Mouse (Mus musculus): ENCODE measurements at regions not wholly inside any gene's neighbourhood (a gene's known extent, or its start where the extent isn't known, plus 50 kb on each side); places are given as distances from the start of the nearest gene placed in this dataset.
"Not testable (repeated sequence)": the region's sequence is repeated elsewhere in the genome, so short reads cannot be mapped to it uniquely, and the experiment has no call there.

- Histone ChIP-seq H3K9me3 (replicated peaks) (no peaks in the 10 kb centered on the region), H3K4me3 (no peak overlapping the region), H3K27me3 (no peaks in the 10 kb centered on the region), H3K27ac (no peak overlapping the region), H3K4me2 (no peak overlapping the region), H3K36me3 (no peaks in the 10 kb centered on the region), H3K9ac (no peak overlapping the region), H3K4me1 (replicated peaks) (no peaks in the 10 kb centered on the region)
- no peak for ATAC-seq (replicated peaks; ENCODE audit: insufficient number of reproducible peaks, insufficient read depth, low FRiP score, low read depth)
- 85% methylated on average over 4 of the region's 4 CpGs for WGBS
Measured at GRCm38 (mm10) chr1:35913551-35913950, 154.6 kb upstream of the Hs6st1 start.

DNA sequence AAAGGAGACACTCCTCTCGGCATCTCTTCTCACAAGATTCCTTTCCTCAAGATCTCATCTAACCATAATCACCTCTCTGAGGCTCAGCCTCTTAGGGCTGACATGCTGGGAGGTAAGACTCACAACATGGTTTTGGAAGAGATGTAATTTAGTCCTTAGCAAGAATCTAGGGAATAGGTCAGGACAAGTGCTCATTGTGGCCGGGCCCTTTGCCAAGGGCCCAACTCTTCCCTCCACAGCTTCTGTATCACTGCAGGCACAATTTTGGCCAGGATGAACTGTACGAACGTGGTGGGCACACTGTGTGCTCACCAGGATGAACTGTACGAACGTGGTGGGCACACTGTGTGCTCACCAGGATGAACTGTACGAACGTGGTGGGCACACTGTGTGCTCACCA, 154.0 kb upstream of the Hs6st1 start:
- H3K4me2 ChIP-seq; H3K27ac ChIP-seq; H3K9me3 ChIP-seq (replicated peaks); H3K4me3 ChIP-seq; H3K9ac ChIP-seq; ATAC-seq (replicated peaks; ENCODE audit: insufficient number of reproducible peaks, insufficient read depth, low FRiP score, low read depth); H3K36me3 ChIP-seq; H3K27me3 ChIP-seq; H3K4me1 ChIP-seq (replicated peaks): not testable (repeated sequence)
- 83% methylated on average over 8 of the region's 8 CpGs for WGBS

DNA sequence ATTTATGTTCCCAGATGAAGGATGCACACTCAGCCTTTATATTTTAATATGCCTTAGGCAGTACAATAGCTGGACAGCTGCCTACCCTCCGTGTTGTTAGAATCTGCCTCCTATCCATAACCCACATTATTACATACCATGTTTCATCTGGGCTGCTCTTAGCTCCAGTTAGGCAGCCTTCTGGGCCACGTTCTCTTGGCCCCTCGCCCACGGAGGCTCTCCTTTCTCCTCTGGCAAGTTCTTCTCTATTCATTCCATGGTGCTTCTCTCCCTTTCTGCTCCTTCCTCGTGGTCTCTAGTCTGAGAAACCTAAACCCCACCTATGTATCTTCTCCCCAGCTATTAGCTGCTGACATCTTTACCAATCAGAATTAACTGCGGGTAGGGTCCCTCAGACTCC, 152.7 kb upstream of the Hs6st1 start:
- WGBS, result 86% methylated on average over 6 of the region's 6 CpGs

GRCm38 (mm10) chr1:35919840-35920734, 148.1 kb upstream of the Hs6st1 start:
- no peaks in the 10 kb centered on the region for H3K9me3 ChIP-seq (replicated peaks)
- H3K4me2 ChIP-seq, result no peak overlapping the region
- no peak overlapping the region for H3K27ac ChIP-seq
- no peaks in the 10 kb centered on the region for H3K36me3 ChIP-seq
- ATAC-seq (replicated peaks; ENCODE audit: insufficient number of reproducible peaks, insufficient read depth, low FRiP score, low read depth), result no peak
- H3K27me3 ChIP-seq, result no peaks in the 10 kb centered on the region
- H3K4me1 ChIP-seq (replicated peaks), result peaks cover 11% of the 10 kb centered on the region
- H3K4me3 ChIP-seq, result no peak overlapping the region
- 74% methylated on average over 12 of the region's 12 CpGs for WGBS
- H3K9ac ChIP-seq, result no peak overlapping the region

More for the DNA sequence above, 152.7 kb upstream of the Hs6st1 start:
- ATAC-seq (replicated peaks; ENCODE audit: insufficient number of reproducible peaks, insufficient read depth, low FRiP score, low read depth), result no peak
- H3K36me3 ChIP-seq, result no peaks in the 10 kb centered on the region
- no peaks in the 10 kb centered on the region for H3K27me3 ChIP-seq
- no peak overlapping the region for H3K9ac ChIP-seq
- no peak overlapping the region for H3K4me3 ChIP-seq
- H3K4me1 ChIP-seq (replicated peaks), result no peaks in the 10 kb centered on the region
- no peaks in the 10 kb centered on the region for H3K9me3 ChIP-seq (replicated peaks)
- H3K27ac ChIP-seq, result no peak overlapping the region
- H3K4me2 ChIP-seq, result no peak overlapping the region

GRCm38 (mm10) chr1:35924796-35925195, 143.4 kb upstream of the Hs6st1 start:
- no peak for ATAC-seq (replicated peaks; ENCODE audit: insufficient number of reproducible peaks, insufficient read depth, low FRiP score, low read depth)
- H3K4me2 ChIP-seq, result no peak overlapping the region
- H3K27ac ChIP-seq, result no peak overlapping the region
- WGBS, result 81% methylated on average over 4 of the region's 4 CpGs
- no peaks in the 10 kb centered on the region for H3K27me3 ChIP-seq
- no peak overlapping the region for H3K4me3 ChIP-seq
- no peak overlapping the region for H3K9ac ChIP-seq
- H3K4me1 ChIP-seq (replicated peaks), result peaks cover 52% of the 10 kb centered on the region
- no peaks in the 10 kb centered on the region for H3K9me3 ChIP-seq (replicated peaks)
- no peaks in the 10 kb centered on the region for H3K36me3 ChIP-seq

DNA sequence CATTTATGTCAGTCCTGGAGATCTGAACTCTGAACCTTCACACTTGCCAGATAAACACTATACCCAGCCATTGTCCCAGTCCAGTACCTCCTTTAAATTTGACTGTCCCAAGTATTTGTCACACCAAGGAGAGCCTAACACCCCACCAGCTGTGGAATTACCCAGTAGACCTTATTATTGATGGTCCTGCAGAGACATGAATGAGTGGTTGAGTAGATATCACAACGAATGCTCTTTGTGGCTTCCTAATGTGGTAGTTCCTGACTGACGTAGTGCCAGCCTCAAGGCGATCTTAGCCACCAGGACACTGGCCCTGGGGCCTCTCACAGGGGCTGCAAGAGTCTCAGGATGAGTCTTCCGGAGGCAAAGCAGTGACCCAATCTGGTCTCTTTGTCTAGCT, 142.9 kb upstream of the Hs6st1 start:
- H3K27ac ChIP-seq, result peak overlapping the region; percentile 97

GRCm38 (mm10) chr1:35926191-35927048, 141.8 kb upstream of the Hs6st1 start:
- Histone ChIP-seq H3K4me2 (peak overlapping the region; percentile 47), H3K27ac (peak overlapping the region; percentile 97), H3K4me3 (no peak overlapping the region), H3K9me3 (replicated peaks) (no peaks in the 10 kb centered on the region), H3K9ac (no peak overlapping the region), H3K27me3 (no peaks in the 10 kb centered on the region), H3K36me3 (no peaks in the 10 kb centered on the region), H3K4me1 (replicated peaks) (peaks cover 60% of the 10 kb centered on the region)
- 18% methylated on average over 5 of the region's 5 CpGs for WGBS
- peak; percentile 84 for ATAC-seq (replicated peaks; ENCODE audit: insufficient number of reproducible peaks, insufficient read depth, low FRiP score, low read depth)

More for the DNA sequence above, 142.9 kb upstream of the Hs6st1 start:
- H3K4me1 ChIP-seq (replicated peaks), result peaks cover 57% of the 10 kb centered on the region
- no peak overlapping the region for H3K4me3 ChIP-seq
- H3K27me3 ChIP-seq, result no peaks in the 10 kb centered on the region
- no peaks in the 10 kb centered on the region for H3K9me3 ChIP-seq (replicated peaks)
- H3K36me3 ChIP-seq, result no peaks in the 10 kb centered on the region
- ATAC-seq (replicated peaks; ENCODE audit: insufficient number of reproducible peaks, insufficient read depth, low FRiP score, low read depth), result no peak
- no peak overlapping the region for H3K9ac ChIP-seq
- WGBS, result 83% methylated on average over 4 of the region's 4 CpGs
- H3K4me2 ChIP-seq, result no peak overlapping the region

- H3K36me3 ChIP-seq, result no peaks in the 10 kb centered on the region
- H3K27ac ChIP-seq, result peak overlapping the region; percentile 97
- peak; percentile 51 for ATAC-seq (replicated peaks; ENCODE audit: insufficient number of reproducible peaks, insufficient read depth, low FRiP score, low read depth)
- H3K4me3 ChIP-seq, result no peak overlapping the region
- peak overlapping the region; percentile 47 for H3K4me2 ChIP-seq
- no peak overlapping the region for H3K9ac ChIP-seq
- no peaks in the 10 kb centered on the region for H3K27me3 ChIP-seq
- peaks cover 60% of the 10 kb centered on the region for H3K4me1 ChIP-seq (replicated peaks)
- H3K9me3 ChIP-seq (replicated peaks), result no peaks in the 10 kb centered on the region
- 16% methylated on average over 3 of the region's 3 CpGs for WGBS
Measured at GRCm38 (mm10) chr1:35927049-35927415, 141.2 kb upstream of the Hs6st1 start.

DNA sequence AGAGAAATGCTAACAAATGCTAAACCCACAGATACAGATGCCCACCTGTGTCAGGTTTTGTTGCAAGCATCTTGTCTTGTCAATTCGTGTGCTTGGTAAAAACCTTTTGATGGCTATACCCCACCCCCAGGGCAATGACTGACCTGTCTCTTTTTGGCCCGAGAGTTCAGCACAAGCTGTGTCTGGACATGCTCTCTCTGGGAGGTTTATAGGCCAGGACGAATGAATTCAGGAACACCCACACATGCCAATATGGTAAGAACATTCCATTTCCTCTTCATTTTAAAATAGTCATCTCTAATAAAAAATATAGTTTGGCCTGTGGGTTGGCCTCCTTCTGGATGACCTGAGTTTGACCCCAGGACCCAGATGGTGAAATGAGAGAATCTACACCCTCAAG, 137.8 kb upstream of the Hs6st1 start:
- Histone ChIP-seq H3K9me3 (replicated peaks) (no peaks in the 10 kb centered on the region), H3K27ac (no peak overlapping the region), H3K4me2 (no peak overlapping the region), H3K4me1 (replicated peaks) (peaks cover 62% of the 10 kb centered on the region), H3K27me3 (no peaks in the 10 kb centered on the region), H3K4me3 (no peak overlapping the region), H3K36me3 (no peaks in the 10 kb centered on the region), H3K9ac (no peak overlapping the region)
- no peak for ATAC-seq (replicated peaks; ENCODE audit: insufficient number of reproducible peaks, insufficient read depth, low FRiP score, low read depth)
- WGBS, result 46% methylated on average over 3 of the region's 3 CpGs

GRCm38 (mm10) chr1:35931056-35931455, 137.1 kb upstream of the Hs6st1 start:
- Histone ChIP-seq H3K9ac (no peak overlapping the region), H3K4me1 (replicated peaks) (peaks cover 61% of the 10 kb centered on the region), H3K27me3 (no peaks in the 10 kb centered on the region), H3K27ac (no peak overlapping the region), H3K36me3 (no peaks in the 10 kb centered on the region), H3K4me3 (no peak overlapping the region), H3K4me2 (no peak overlapping the region), H3K9me3 (replicated peaks) (no peaks in the 10 kb centered on the region)
- 83% methylated on average over 7 of the region's 7 CpGs for WGBS
- ATAC-seq (replicated peaks; ENCODE audit: insufficient number of reproducible peaks, insufficient read depth, low FRiP score, low read depth), result no peak

GRCm38 (mm10) chr1:35933511-35933910, 134.7 kb upstream of the Hs6st1 start:
- Histone ChIP-seq H3K36me3 (no peaks in the 10 kb centered on the region), H3K27me3 (no peaks in the 10 kb centered on the region), H3K4me3 (no peak overlapping the region), H3K4me1 (replicated peaks) (peaks cover 47% of the 10 kb centered on the region), H3K4me2 (no peak overlapping the region), H3K27ac (no peak overlapping the region), H3K9ac (no peak overlapping the region), H3K9me3 (replicated peaks) (no peaks in the 10 kb centered on the region)
- ATAC-seq (replicated peaks; ENCODE audit: insufficient number of reproducible peaks, insufficient read depth, low FRiP score, low read depth), result no peak
- WGBS, result 88% methylated on average over 7 of the region's 7 CpGs

Data from heart, embryonic 15.5 days (tissue).